Mouse (Mus musculus) ES-Bruce4 (cell line): ENCODE measurements around the gene Thbs2.

Experiments
- CTCF ChIP-seq: IDR thresholded peaks from one replicate; pipeline ENCODE4 v1.8.1; 2011; ENCODE audit warnings: low read depth, low read length
- POLR2A ChIP-seq: IDR thresholded peaks from one replicate; pipeline ENCODE4 v1.8.1; 2011; ENCODE audit warnings: low read length; ENCODE audit not compliant: insufficient read depth

DNA sequence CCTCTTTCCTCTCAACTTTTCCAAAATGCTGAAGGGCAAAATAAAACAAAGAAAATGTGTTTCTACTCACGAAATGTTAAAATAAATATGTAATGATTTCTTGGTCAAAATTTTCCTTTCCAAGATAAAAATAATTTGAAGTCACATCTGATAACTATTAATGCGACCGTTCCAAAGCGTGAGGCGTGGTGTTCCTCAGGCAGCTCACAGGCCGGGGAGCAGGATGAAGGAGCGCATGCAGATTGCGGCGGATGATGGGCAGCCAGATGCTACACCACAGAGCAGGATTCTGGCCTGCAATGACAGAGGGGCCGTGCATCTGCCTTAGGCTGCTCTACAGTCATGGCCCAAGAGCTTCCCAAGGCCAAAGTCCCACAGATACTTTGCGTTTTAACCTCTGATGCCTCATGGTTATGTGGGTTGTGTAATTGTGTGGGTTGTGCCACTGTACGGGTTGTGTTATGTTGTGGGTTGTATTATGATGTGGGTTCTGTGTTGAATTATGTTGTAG, 66.2 kb downstream of the Thbs2 start:
- no peak for TF ChIP-seq CTCF
- no peak for TF ChIP-seq POLR2A
